ENCODE assay signal across 50 mouse cellular contexts in genomic region chr16:88627566-88627965, GRCm38 (mm10). TPM values are rescaled to one million over a fixed set of nuclear protein-coding genes. Genes with fewer than 3 reads are reported as not detected.
"Had no signal": no experiment of that assay in that cellular context is flagged by ENCODE, and none has a peak within 500 bp of the region (broad histone marks: within the 10 kb centered on the region; RNA-seq: fewer than 3 reads in every experiment).

TSS of gene 2310079G19Rik (minus strand) at chr16:88627666.

- H3K27ac ChIP-seq: heart, embryonic 10.5 days; heart, embryonic 13.5 days; heart, embryonic 15.5 days; hindbrain, embryonic 10.5 days; hindbrain, embryonic 12.5 days; hindbrain, embryonic 13.5 days; hindbrain, embryonic 14.5 days; hindbrain, embryonic 15.5 days; hindbrain, postnatal 0 days; intestine, embryonic 15.5 days; kidney, embryonic 15.5 days; kidney, postnatal 0 days; layer of hippocampus, adult 2 months had no signal

- H3K4me1 ChIP-seq: heart, embryonic 10.5 days; heart, embryonic 12.5 days; heart, embryonic 13.5 days; heart, embryonic 15.5 days; hindbrain, embryonic 10.5 days; hindbrain, embryonic 12.5 days; hindbrain, embryonic 13.5 days; hindbrain, embryonic 15.5 days; intestine, embryonic 15.5 days; kidney, embryonic 15.5 days had no signal

- ATAC-seq: hindbrain, embryonic 16.5 days; hindbrain, postnatal 0 days; inflammation-experienced regulatory T-cells, adult 6 months; intestine, embryonic 15.5 days; intestine, embryonic 16.5 days; intestine, postnatal 0 days had no signal

- H3K9me3 ChIP-seq: heart, embryonic 10.5 days; heart, embryonic 12.5 days; heart, embryonic 13.5 days; heart, embryonic 15.5 days; hindbrain, embryonic 10.5 days; hindbrain, embryonic 12.5 days; hindbrain, embryonic 13.5 days; hindbrain, embryonic 15.5 days; intestine, embryonic 15.5 days; kidney, embryonic 15.5 days had no signal

- H3K9ac ChIP-seq: heart, embryonic 12.5 days; heart, embryonic 13.5 days; heart, embryonic 15.5 days; hindbrain, embryonic 12.5 days; hindbrain, embryonic 13.5 days; hindbrain, embryonic 14.5 days; hindbrain, embryonic 15.5 days; intestine, embryonic 15.5 days; kidney, embryonic 15.5 days had no signal

- H3K4me2 ChIP-seq: heart, embryonic 11.5 days; heart, embryonic 12.5 days; heart, embryonic 13.5 days; heart, embryonic 15.5 days; hindbrain, embryonic 12.5 days; hindbrain, embryonic 13.5 days; hindbrain, embryonic 14.5 days; hindbrain, embryonic 15.5 days; intestine, embryonic 15.5 days; kidney, embryonic 15.5 days had no signal

- H3K4me3 ChIP-seq: heart, embryonic 10.5 days; heart, embryonic 12.5 days; heart, embryonic 13.5 days; heart, embryonic 15.5 days; hindbrain, embryonic 10.5 days; hindbrain, embryonic 12.5 days; hindbrain, embryonic 13.5 days; hindbrain, embryonic 15.5 days; intestine, embryonic 15.5 days; kidney, embryonic 15.5 days; layer of hippocampus, adult 2 months had no signal

- H3K36me3 ChIP-seq: heart, embryonic 10.5 days; heart, embryonic 12.5 days; heart, embryonic 13.5 days; heart, embryonic 15.5 days; hindbrain, embryonic 10.5 days; hindbrain, embryonic 12.5 days; hindbrain, embryonic 13.5 days; hindbrain, embryonic 15.5 days; intestine, embryonic 15.5 days; kidney, embryonic 15.5 days had no signal

- H3K27me3 ChIP-seq: heart, embryonic 12.5 days; heart, embryonic 13.5 days; heart, embryonic 15.5 days; hindbrain, embryonic 12.5 days; hindbrain, embryonic 13.5 days; hindbrain, embryonic 15.5 days; intestine, embryonic 15.5 days; kidney, embryonic 15.5 days had no signal

- DNase-seq: heart, postnatal 10 days; heart, postnatal 14 days; heart, postnatal 36 days; heart, postnatal 4 days; kidney, adult 11 months; kidney, adult 18-20 months; kidney, adult 2 months; kidney, adult 8-10 months; kidney, adult 9 months; kidney, postnatal 10 days; kidney, postnatal 14 days; kidney, postnatal 36 days; kidney, postnatal 4 days; layer of hippocampus, adult 9-11 months; layer of hippocampus, postnatal 36 days had no signal

RNA-seq across cellular contexts. Expression of gene 2310079G19Rik, which starts in this region (rescaled TPM):
- total RNA-seq: heart, postnatal 10 days; heart, postnatal 14 days; heart, postnatal 25 days; heart, postnatal 36 days; heart, postnatal 4 days; hematopoietic stem cell, adult 5-6 weeks; hindbrain, postnatal 0 days; layer of hippocampus, adult 18-20 months; layer of hippocampus, adult 2 months; layer of hippocampus, adult 8-10 months; layer of hippocampus, postnatal 10 days; layer of hippocampus, postnatal 14 days; layer of hippocampus, postnatal 25 days; layer of hippocampus, postnatal 36 days; left cerebral cortex, adult 18-20 months had no signal
- polyA plus RNA-seq: heart, embryonic 10.5 days; heart, embryonic 11.5 days; heart, embryonic 12.5 days; heart, embryonic 13.5 days; heart, embryonic 14.5 days; heart, embryonic 15.5 days; heart, embryonic 16.5 days; heart, postnatal 0 days; hindbrain, embryonic 10.5 days; hindbrain, embryonic 11.5 days; hindbrain, embryonic 12.5 days; hindbrain, embryonic 13.5 days; hindbrain, embryonic 14.5 days; hindbrain, embryonic 15.5 days; hindbrain, embryonic 16.5 days; hindbrain, postnatal 0 days; inflammation-experienced regulatory T-cells, adult 6 months; intestine, embryonic 14.5 days; intestine, embryonic 15.5 days; intestine, embryonic 16.5 days; intestine, postnatal 0 days; kidney, adult 2 months; kidney, embryonic 14.5 days; kidney, embryonic 15.5 days; kidney, embryonic 16.5 days; kidney, postnatal 0 days; large intestine, adult 2 months had no signal
